Mouse (Mus musculus) stomach, postnatal 0 days (tissue): ENCODE results near the gene Lgals7. TPM values are rescaled to one million over a fixed set of nuclear protein-coding genes. Genes with fewer than 3 reads are reported as not detected.
"Not testable (repeated sequence)": the region's sequence is repeated elsewhere in the genome, so short reads cannot be mapped to it uniquely, and the experiment has no call there.

Experiments
- ATAC-seq: fragments of 200-750 bp; cut with Nextera tagmentation; 2 replicates; pipeline ENCODE4 v1.8.0; 2017; ENCODE audit not compliant: low FRiP score, low TSS enrichment
- DNase-seq: peaks from one replicate; pipeline ENCODE4 v3.0.0-alpha.2; 2016; ENCODE audit warnings: low spot score
- H3K27ac ChIP-seq: fragments of 300-500 bp; sonication (generic); replicated peaks from 2 replicates; pipeline ENCODE4 v1.5.1; 2014; ENCODE audit warnings: mild to moderate bottlenecking, control low read depth
- H3K27me3 ChIP-seq: fragments of 300-500 bp; sonication (generic); 2 replicates; pipeline ENCODE4 v1.6.1; 2014; ENCODE audit warnings: low read length; ENCODE audit not compliant: control insufficient read depth, insufficient read depth
- H3K36me3 ChIP-seq: fragments of 300-500 bp; sonication (generic); 2 replicates; pipeline ENCODE4 v1.6.1; 2014; ENCODE audit warnings: low read length, mixed read lengths; ENCODE audit not compliant: control insufficient read depth, insufficient read depth
- H3K4me1 ChIP-seq: fragments of 300-500 bp; sonication (generic); replicated peaks from 2 replicates; pipeline ENCODE4 v1.6.1; 2014; ENCODE audit warnings: antibody characterized with exemption; ENCODE audit not compliant: control insufficient read depth, insufficient read depth
- H3K4me2 ChIP-seq: fragments of 300-500 bp; sonication (generic); replicated peaks from 2 replicates; pipeline ENCODE4 v1.6.1; 2014; ENCODE audit warnings: low read depth, mild to moderate bottlenecking, control low read depth, moderate library complexity
- H3K4me3 ChIP-seq: fragments of 300-500 bp; sonication (generic); 2 replicates; pipeline ENCODE4 v1.5.1; 2014; ENCODE audit warnings: low read depth, low read length, control low read depth
- H3K9ac ChIP-seq: fragments of 300-500 bp; sonication (generic); 2 replicates; pipeline ENCODE4 v1.6.1; 2014; ENCODE audit warnings: mild to moderate bottlenecking, low read length, control low read depth, mixed read lengths
- H3K9me3 ChIP-seq: fragments of 300-500 bp; sonication (generic); 2 replicates; pipeline ENCODE4 v1.6.1; 2016; ENCODE audit warnings: low read length; ENCODE audit not compliant: control insufficient read depth
- CTCF ChIP-seq: IDR thresholded peaks from 2 replicates; pipeline ENCODE4 v1.5.1; 2016; ENCODE audit warnings: antibody characterized with exemption, low read depth, mild to moderate bottlenecking, moderate library complexity
- EP300 ChIP-seq: optimal IDR thresholded peaks from 2 replicates; pipeline ENCODE3; 2016; ENCODE audit warnings: antibody characterized with exemption
- WGBS: fragments of 180-500 bp; shearing (Covaris S2); extraction: QIAGEN DNeasy Blood & Tissue Kit; methylation state at CpG from one replicate; pipeline ENCODE4 v1.1.7; 2014; 5-methylcytosine and 5-hydroxymethylcytosine counted together
- polyA plus RNA-seq: library from polyadenylated mRNA; unstranded; fragments of >200 nt; fragmentation: Nextera tagmentation; extraction: Ambion mirVana; gene quantifications from 2 replicates; pipeline ENCODE4 v1.2.1, GENCODE M21; 2015

Gene Lgals7
- polyA plus RNA-seq, 1 experiment from 2014 or later: 301 TPM

DNA sequence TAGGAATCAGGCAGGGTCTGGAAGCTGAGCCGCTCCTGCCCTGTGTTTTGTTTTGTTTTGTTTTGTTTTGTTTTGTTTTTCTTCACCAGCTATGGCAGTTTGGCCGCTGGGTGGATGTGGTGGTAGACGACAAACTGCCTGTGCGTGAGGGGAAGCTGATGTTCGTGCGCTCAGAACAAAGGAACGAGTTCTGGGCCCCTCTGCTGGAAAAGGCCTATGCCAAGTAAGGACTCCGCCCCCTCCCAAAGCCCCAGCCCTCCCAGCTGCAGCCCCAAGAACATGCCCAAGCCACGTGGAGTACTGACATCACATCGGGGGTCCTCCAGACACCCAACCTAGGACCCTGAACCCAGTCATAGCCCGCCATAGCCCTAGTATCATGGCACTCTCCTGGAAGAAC, 19.4 kb downstream of the Lgals7 start:
- Histone ChIP-seq H3K4me3 (no peak overlapping the region), H3K4me1 (no peaks in the 10 kb centered on the region), H3K4me2 (no peak overlapping the region), H3K27ac (no peak overlapping the region), H3K27me3 (no peaks in the 10 kb centered on the region), H3K9ac (no peak overlapping the region), H3K9me3 (no peaks in the 10 kb centered on the region), H3K36me3 (no peaks in the 10 kb centered on the region)
- no peak for TF ChIP-seq EP300
- TF ChIP-seq CTCF: no peak
- no peak for ATAC-seq
- no peak for DNase-seq
- 71% methylated on average over 11 of the region's 11 CpGs for WGBS

DNA sequence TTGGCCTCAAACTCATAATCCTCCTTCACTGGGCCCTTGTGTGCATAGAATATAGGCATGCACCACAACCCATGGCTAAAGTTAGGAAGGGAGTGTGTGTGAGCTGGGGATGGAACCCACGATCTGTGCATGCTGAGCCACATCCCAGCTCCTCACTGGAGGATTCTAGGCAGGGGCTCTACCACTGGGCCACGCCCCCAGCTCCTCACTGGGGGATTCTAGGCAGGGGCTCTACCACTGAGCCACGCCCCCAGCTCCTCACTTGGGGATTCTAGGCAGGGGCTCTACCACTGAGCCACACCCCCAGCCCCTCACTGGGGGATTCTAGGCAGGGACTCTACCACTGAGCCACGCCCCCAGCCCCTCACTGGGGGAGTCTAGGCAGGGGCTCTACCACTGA, 20.1 kb downstream of the Lgals7 start:
- not testable (repeated sequence) for H3K4me1 ChIP-seq, H3K9me3 ChIP-seq, H3K4me3 ChIP-seq, H3K4me2 ChIP-seq, H3K27ac ChIP-seq, H3K36me3 ChIP-seq, H3K9ac ChIP-seq, DNase-seq, ATAC-seq, H3K27me3 ChIP-seq
- WGBS: 97% methylated on average over 3 of the region's 4 CpGs

DNA sequence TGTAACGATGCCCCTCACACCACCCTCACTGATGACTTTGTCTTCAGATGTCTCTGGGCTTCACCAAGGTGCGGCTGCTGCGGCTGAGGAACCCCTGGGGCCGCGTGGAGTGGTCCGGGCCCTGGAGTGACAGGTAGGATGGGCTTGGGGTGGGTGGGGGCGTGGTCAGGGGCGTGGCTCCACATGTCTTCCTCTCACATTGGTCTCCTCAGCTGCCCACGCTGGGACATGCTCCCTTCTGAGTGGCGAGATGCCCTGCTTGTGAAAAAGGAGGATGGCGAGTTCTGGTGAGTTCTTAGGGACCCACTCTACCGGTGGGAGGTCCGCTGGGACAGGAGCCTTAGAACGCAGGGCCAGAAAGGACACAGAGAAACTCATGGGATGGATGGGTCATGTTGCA, 22.8 kb downstream of the Lgals7 start:
- H3K4me1 ChIP-seq: 0 out of 2 replicates have a peak, but pooled peaks cover 4% of the 10 kb centered on the region
- H3K9ac ChIP-seq: no peak overlapping the region
- H3K4me2 ChIP-seq: no peak overlapping the region
- no peaks in the 10 kb centered on the region for H3K9me3 ChIP-seq
- 26% methylated on average over 14 of the region's 14 CpGs for WGBS
- DNase-seq (peak; percentile 41), ATAC-seq (no peak)
- H3K36me3 ChIP-seq: no peaks in the 10 kb centered on the region; the same call in 1 of the 2 replicates
- H3K27me3 ChIP-seq: no peaks in the 10 kb centered on the region
- no peak overlapping the region for H3K4me3 ChIP-seq
- no peak overlapping the region for H3K27ac ChIP-seq
- no peak for TF ChIP-seq EP300
- no peak for TF ChIP-seq CTCF

DNA sequence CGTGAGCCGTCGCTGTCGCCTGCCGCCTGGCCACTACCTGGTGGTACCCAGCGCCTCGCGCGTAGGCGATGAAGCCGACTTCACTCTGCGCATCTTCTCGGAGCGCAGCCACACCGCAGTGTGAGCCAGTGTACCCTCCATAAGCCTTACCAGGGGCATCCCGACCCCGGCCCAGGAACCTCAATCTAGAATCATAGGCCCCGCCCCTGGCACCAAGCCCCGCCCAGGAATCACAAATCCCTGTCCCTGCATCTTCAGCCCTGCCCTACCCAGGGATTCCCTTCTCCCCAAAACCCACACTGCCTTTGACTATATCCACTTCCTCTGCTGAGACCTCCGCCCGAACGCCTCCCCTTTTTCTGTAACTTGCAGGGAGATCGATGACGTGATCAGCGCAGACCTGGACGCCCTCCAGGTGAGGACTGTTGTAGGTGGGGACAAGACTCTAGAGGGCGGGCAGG, 25.1 kb downstream of the Lgals7 start:
- peak; percentile 23; the same call in 1 of the 2 replicates for ATAC-seq
- Histone ChIP-seq H3K27me3 (no peaks in the 10 kb centered on the region), H3K4me3 (peak overlapping the region; percentile 27), H3K4me2 (peak overlapping the region; percentile 49), H3K9ac (no peak overlapping the region; the same call in 1 of the 2 replicates), H3K36me3 (peaks cover 15% of the 10 kb centered on the region), H3K27ac (no peak overlapping the region), H3K9me3 (no peaks in the 10 kb centered on the region), H3K4me1 (0 out of 2 replicates have a peak, but pooled peaks cover 4% of the 10 kb centered on the region)
- WGBS: 3% methylated on average over 18 of the region's 27 CpGs
- no peak for DNase-seq
- TF ChIP-seq EP300: no peak
- TF ChIP-seq CTCF: no peak

DNA sequence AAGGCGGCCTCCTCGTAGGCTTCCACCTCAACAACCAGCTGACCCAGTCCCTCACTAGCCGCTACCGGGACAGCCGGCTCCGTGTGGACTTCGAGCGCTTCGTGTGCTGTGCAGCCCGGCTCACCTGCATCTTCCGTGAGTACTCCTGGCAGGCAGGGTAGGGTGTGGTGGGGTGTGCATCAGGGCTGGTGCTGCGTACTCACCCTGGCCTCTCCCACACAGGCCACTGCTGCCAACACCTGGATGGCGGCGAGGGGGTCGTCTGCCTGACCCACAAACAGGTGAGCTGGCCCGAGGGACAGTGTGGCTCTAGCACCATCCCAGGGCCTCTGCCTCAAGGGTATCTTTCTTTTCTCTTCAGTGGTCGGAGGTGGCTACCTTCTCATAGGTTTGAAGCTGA, 28.9 kb downstream of the Lgals7 start:
- DNase-seq (no peak), ATAC-seq (no peak)
- Histone ChIP-seq H3K4me1 (0 out of 2 replicates have a peak, but pooled peaks cover 4% of the 10 kb centered on the region), H3K27ac (no peak overlapping the region), H3K4me3 (no peak overlapping the region), H3K36me3 (peaks cover 48% of the 10 kb centered on the region), H3K4me2 (no peak overlapping the region), H3K9ac (no peak overlapping the region), H3K9me3 (no peaks in the 10 kb centered on the region), H3K27me3 (no peaks in the 10 kb centered on the region)
- TF ChIP-seq CTCF (no peak), EP300 (no peak)
- WGBS: 94% methylated on average over 17 of the region's 17 CpGs

DNA sequence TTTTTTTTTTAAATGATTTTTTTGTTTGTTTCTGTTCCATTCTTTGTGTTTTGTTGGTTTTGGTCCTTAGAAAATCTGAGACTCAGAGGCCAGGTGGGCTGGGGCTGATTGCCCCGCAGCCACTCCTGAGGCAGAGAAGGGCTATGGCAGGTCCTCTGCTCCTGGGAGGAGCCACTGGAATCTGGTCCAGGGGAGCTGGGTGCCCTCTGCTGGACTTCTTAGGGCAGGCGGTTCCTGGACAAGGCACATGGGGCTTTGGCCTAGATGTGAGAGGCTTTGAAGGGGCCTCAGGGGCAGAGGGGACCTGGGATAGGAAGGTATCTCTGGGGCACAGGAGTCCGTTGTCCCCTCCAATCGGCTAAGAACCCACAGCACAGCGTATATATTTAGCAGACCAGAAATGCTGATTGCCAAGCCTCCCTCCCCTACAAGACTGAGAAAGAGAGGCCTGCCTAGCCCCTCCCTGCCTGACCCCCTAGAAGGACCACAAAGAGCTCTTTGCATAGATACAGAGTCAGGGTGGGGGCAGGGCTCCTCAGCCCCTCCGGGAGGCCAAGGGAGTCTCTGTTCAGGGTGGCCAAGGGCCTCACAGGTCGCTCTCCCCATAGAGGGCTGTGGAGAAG, 30.1 kb downstream of the Lgals7 start:
- peak; percentile 80 for TF ChIP-seq CTCF
- TF ChIP-seq EP300: no peak
- H3K36me3 ChIP-seq: peaks cover 60% of the 10 kb centered on the region

More for the DNA sequence above, 30.1 kb downstream of the Lgals7 start:
- Histone ChIP-seq H3K4me1 (0 out of 2 replicates have a peak, but pooled peaks cover 3% of the 10 kb centered on the region), H3K4me2 (no peak overlapping the region), H3K9me3 (no peaks in the 10 kb centered on the region), H3K4me3 (no peak overlapping the region), H3K9ac (no peak overlapping the region), H3K27ac (no peak overlapping the region; the same call in 1 of the 2 replicates), H3K27me3 (no peaks in the 10 kb centered on the region)
- 0 out of 2 replicates have a peak, but pooled peaks have one; percentile 19 for ATAC-seq
- 38% methylated on average over 7 of the region's 7 CpGs for WGBS
- peak; percentile 74 for DNase-seq
